26 mouse cellular contexts compared by ENCODE assay signal in the genomic region with DNA sequence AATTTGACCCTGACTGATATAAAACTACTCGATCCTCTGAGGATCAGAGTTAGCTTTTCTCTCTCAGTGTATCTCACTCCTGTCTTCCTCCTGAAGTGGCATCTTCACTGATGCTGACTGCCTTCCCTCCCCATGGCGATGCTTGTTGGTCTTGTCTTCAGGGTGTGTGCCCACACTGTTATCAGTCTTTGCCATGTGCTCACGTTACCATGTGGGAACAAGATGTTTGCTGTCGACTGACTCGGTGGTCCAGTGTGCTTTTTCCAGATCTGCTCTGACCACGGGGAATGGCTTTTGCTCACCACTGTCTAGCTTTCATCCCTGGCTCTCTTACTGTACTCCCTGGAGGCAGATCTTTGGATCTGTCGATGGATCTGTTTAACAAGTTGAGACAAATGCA. TPM values are rescaled to one million over a fixed set of nuclear protein-coding genes. Genes with fewer than 3 reads are reported as not detected.
DNase-seq lines count a peak whose midpoint lies in the region; ATAC-seq and TF ChIP-seq lines count a peak whose summit lies in the region.
"Had no signal": no experiment of that assay in that cellular context is flagged by ENCODE, and none has a peak within 500 bp of the region (broad histone marks: within the 10 kb centered on the region; RNA-seq: fewer than 3 reads in every experiment).

No protein-coding gene starts in this region.

- no peak for TF ChIP-seq EP300 in liver, embryonic 14.5 days (IDR thresholded peaks at IDR 0.05; ENCODE audit: low read depth)

- H3K27me3 ChIP-seq in heart, embryonic 11.5 days (ENCODE audit: control insufficient read depth, insufficient read depth, low read length): no peaks in the 10 kb centered on the region
- no peaks in the 10 kb centered on the region for H3K27me3 ChIP-seq in liver, embryonic 12.5 days (replicated peaks)
- H3K27me3 ChIP-seq in liver, embryonic 14.5 days (ENCODE audit: control insufficient read depth, insufficient read depth, low read length): no peaks in the 10 kb centered on the region
- no peaks in the 10 kb centered on the region for H3K27me3 ChIP-seq in liver, embryonic 11.5 days (replicated peaks; ENCODE audit: control insufficient read depth, insufficient read depth, low read length)
- H3K27me3 ChIP-seq: CH12.LX; embryonic facial prominence, embryonic 12.5 days; forebrain, embryonic 12.5 days had no signal

- no peaks in the 10 kb centered on the region for H3K36me3 ChIP-seq in heart, embryonic 11.5 days (ENCODE audit: control insufficient read depth, insufficient read depth, low read length)
- no peaks in the 10 kb centered on the region for H3K36me3 ChIP-seq in liver, embryonic 12.5 days
- no peaks in the 10 kb centered on the region for H3K36me3 ChIP-seq in liver, embryonic 14.5 days (replicated peaks; ENCODE audit: control insufficient read depth, insufficient read depth, low read depth)
- H3K36me3 ChIP-seq in liver, embryonic 11.5 days (ENCODE audit: control insufficient read depth, insufficient read depth, low read length): no peaks in the 10 kb centered on the region
- H3K36me3 ChIP-seq: embryonic facial prominence, embryonic 10.5 days; embryonic facial prominence, embryonic 12.5 days; forebrain, embryonic 10.5 days; forebrain, embryonic 12.5 days; G1E had no signal

- no peak overlapping the region for H3K27ac ChIP-seq in heart, embryonic 11.5 days (ENCODE audit: low read depth, low read length)
- no peak overlapping the region for H3K27ac ChIP-seq in liver, embryonic 12.5 days
- H3K27ac ChIP-seq in liver, embryonic 14.5 days: no peak overlapping the region
- no peak overlapping the region for H3K27ac ChIP-seq in liver, embryonic 11.5 days (ENCODE audit: low read depth, low read length)
- H3K27ac ChIP-seq: embryonic facial prominence, embryonic 10.5 days; embryonic facial prominence, embryonic 12.5 days; forebrain, embryonic 10.5 days; forebrain, embryonic 12.5 days had no signal

- H3K9ac ChIP-seq in heart, embryonic 11.5 days (ENCODE audit: low read depth, low read length): no peak overlapping the region
- no peak overlapping the region for H3K9ac ChIP-seq in liver, embryonic 12.5 days
- H3K9ac ChIP-seq in liver, embryonic 14.5 days (replicated peaks): no peak overlapping the region
- H3K9ac ChIP-seq in liver, embryonic 11.5 days (ENCODE audit: low read depth, low read length): no peak overlapping the region
- H3K9ac ChIP-seq: embryonic facial prominence, embryonic 12.5 days; forebrain, embryonic 12.5 days had no signal

- no peak overlapping the region for H3K4me3 ChIP-seq in heart, embryonic 11.5 days (ENCODE audit: low read depth, low read length)
- H3K4me3 ChIP-seq in liver, embryonic 12.5 days: no peak overlapping the region
- no peak overlapping the region for H3K4me3 ChIP-seq in liver, embryonic 14.5 days (ENCODE audit: insufficient read depth in 1 of 2, low read depth in 2 of 2, low read length in 2 of 2)
- H3K4me3 ChIP-seq in liver, embryonic 11.5 days (ENCODE audit: low read depth, low read length): no peak overlapping the region
- H3K4me3 ChIP-seq: embryonic facial prominence, embryonic 10.5 days; embryonic facial prominence, embryonic 12.5 days; forebrain, embryonic 10.5 days; forebrain, embryonic 12.5 days had no signal

- TF ChIP-seq CTCF in liver, embryonic 14.5 days (IDR thresholded peaks at IDR 0.05; ENCODE audit: low read depth): no peak

- no peaks in the 10 kb centered on the region for H3K9me3 ChIP-seq in heart, embryonic 11.5 days (replicated peaks; ENCODE audit: control insufficient read depth, low read length)
- no peaks in the 10 kb centered on the region for H3K9me3 ChIP-seq in liver, embryonic 12.5 days (replicated peaks)
- no peaks in the 10 kb centered on the region for H3K9me3 ChIP-seq in liver, embryonic 14.5 days (ENCODE audit: control insufficient read depth, low read length)
- no peaks in the 10 kb centered on the region for H3K9me3 ChIP-seq in liver, embryonic 11.5 days (ENCODE audit: control insufficient read depth, low read length)
- H3K9me3 ChIP-seq: embryonic facial prominence, embryonic 10.5 days; embryonic facial prominence, embryonic 12.5 days; forebrain, embryonic 10.5 days; forebrain, embryonic 12.5 days; G1E had no signal

- H3K4me2 ChIP-seq in heart, embryonic 11.5 days: no peak overlapping the region
- no peak overlapping the region for H3K4me2 ChIP-seq in liver, embryonic 12.5 days
- H3K4me2 ChIP-seq in liver, embryonic 14.5 days (ENCODE audit: low read depth): no peak overlapping the region
- H3K4me2 ChIP-seq in liver, embryonic 11.5 days: no peak overlapping the region
- H3K4me2 ChIP-seq: embryonic facial prominence, embryonic 12.5 days; forebrain, embryonic 12.5 days had no signal

- H3K4me1 ChIP-seq in heart, embryonic 11.5 days (ENCODE audit: control insufficient read depth, insufficient read depth, low read length): no peaks in the 10 kb centered on the region
- no peaks in the 10 kb centered on the region for H3K4me1 ChIP-seq in liver, embryonic 12.5 days
- H3K4me1 ChIP-seq in liver, embryonic 14.5 days (replicated peaks; ENCODE audit: control insufficient read depth in 2 of 2, insufficient read depth in 2 of 2, low read length in 1 of 2): no peaks in the 10 kb centered on the region
- no peaks in the 10 kb centered on the region for H3K4me1 ChIP-seq in liver, embryonic 11.5 days (replicated peaks; ENCODE audit: control insufficient read depth, insufficient read depth, low read length)
- H3K4me1 ChIP-seq: embryonic facial prominence, embryonic 12.5 days; forebrain, embryonic 12.5 days had no signal

- no peak for ATAC-seq in heart, embryonic 11.5 days (replicated peaks; ENCODE audit: insufficient number of reproducible peaks, low FRiP score, low TSS enrichment)
- peak; percentile 54; the same call in 1 of the 2 replicates for ATAC-seq in liver, embryonic 12.5 days
- ATAC-seq in liver, embryonic 14.5 days (ENCODE audit: insufficient read depth): 0 out of 2 replicates have a peak, but pooled peaks have one; percentile 21
- ATAC-seq in liver, embryonic 11.5 days (replicated peaks; ENCODE audit: low FRiP score): no peak
- ATAC-seq: activated CD4-positive, CD25-positive, alpha-beta regulatory T cell, adult 4 months; CD4-positive, CD25-positive, alpha-beta regulatory T cell, adult 4 months; forebrain, embryonic 14.5 days; forebrain, embryonic 16.5 days; Patski had no signal

- WGBS in heart, embryonic 11.5 days (ENCODE audit: insufficient replicate concordance): 54% methylated on average over 7 of the region's 7 CpGs
- WGBS in liver, embryonic 12.5 days (ENCODE audit: insufficient replicate concordance): 44% methylated on average over 7 of the region's 7 CpGs
- 39% methylated on average over 7 of the region's 7 CpGs for WGBS in liver, embryonic 14.5 days (ENCODE audit: insufficient replicate concordance)
- 59% methylated on average over 7 of the region's 7 CpGs for WGBS in liver, embryonic 11.5 days

- peak; percentile 71 for DNase-seq in heart, adult 11 months
- DNase-seq in liver: no peak
- no peak for DNase-seq in liver, embryonic 14.5 days (ENCODE audit: low read depth in 3 of 3, low spot score in 3 of 3)
- DNase-seq in liver, embryonic 11.5 days (ENCODE audit: low spot score): no peak
- DNase-seq: adrenal gland, adult 8-10 months; adrenal gland, postnatal 14 days; adrenal gland, postnatal 36 days; B cell, adult 2 months; cerebellum, adult 11-12 months; cerebellum, adult 2 months; cerebellum, adult 9-10 months; cerebellum, postnatal 10 days; cerebellum, postnatal 25 days had no signal

RNA-seq across cellular contexts. Expression of a gene that starts 34.8 kb away (rescaled TPM):
- polyA plus RNA-seq in heart, embryonic 11.5 days (2014; fragmentation: Nextera tagmentation; extraction: Ambion mirVana): 3.7 and 5.8 TPM in 2 replicates
- 1.0 and 1.1 TPM in 2 replicates for polyA plus RNA-seq in liver, embryonic 12.5 days (2016; fragmentation: Nextera tagmentation; extraction: Ambion mirVana)
- polyA plus RNA-seq in liver, embryonic 14.5 days (2012; rRNA removed): 0.08 and 0.12 TPM in 2 replicates
- 0.15 TPM in 1 of 2 replicates, not detected in the other for polyA plus RNA-seq in liver, embryonic 14.5 days (2014; fragmentation: Nextera tagmentation; extraction: Ambion mirVana)
- 2.3 and 2.8 TPM in 2 replicates for polyA plus RNA-seq in liver, embryonic 11.5 days (2014; fragmentation: Nextera tagmentation; extraction: Ambion mirVana)
- polyA plus RNA-seq: activated CD4-positive, CD25-positive, alpha-beta regulatory T cell, adult 4 months; CD4-positive, CD25-positive, alpha-beta regulatory T cell, adult 4 months; G1E; Patski had no signal

Comparison
In these comparisons a context has a peak if more than half of its experiments do, and no peak if none do; other contexts are left out.
1. ATAC-seq: peak in liver, embryonic 12.5 days (single experiment) and liver, embryonic 14.5 days (single experiment); none in heart, embryonic 11.5 days (single experiment) and liver, embryonic 11.5 days (single experiment).